Mouse (Mus musculus) hindbrain, postnatal 0 days (tissue): Measurements from ENCODE around the gene Slc8a2. TPM values are rescaled to one million over a fixed set of nuclear protein-coding genes. Genes with fewer than 3 reads are reported as not detected.

Experiments
- ATAC-seq: fragments of 200-750 bp; cut with Nextera tagmentation; 2 replicates; pipeline ENCODE4 v1.8.0; 2017; ENCODE audit warnings: mild to moderate bottlenecking, moderate TSS enrichment, moderate library complexity
- DNase-seq: peaks from one replicate; pipeline ENCODE4 v3.0.0-alpha.2; 2015; ENCODE audit warnings: low spot score
- H3K27ac ChIP-seq: fragments of 300-500 bp; sonication (generic); 2 replicates; pipeline ENCODE4 v1.5.1; 2014; ENCODE audit warnings: mild to moderate bottlenecking
- H3K27me3 ChIP-seq: fragments of 300-500 bp; sonication (generic); 2 replicates; pipeline ENCODE4 v1.6.1; 2014; ENCODE audit warnings: low read length, mixed read lengths; ENCODE audit not compliant: insufficient read depth
- H3K36me3 ChIP-seq: fragments of 300-500 bp; sonication (generic); 2 replicates; pipeline ENCODE4 v1.6.1; 2014; ENCODE audit warnings: low read length, mixed read lengths; ENCODE audit not compliant: insufficient read depth
- H3K4me1 ChIP-seq: fragments of 300-500 bp; sonication (generic); 2 replicates; pipeline ENCODE4 v1.6.1; 2014; ENCODE audit warnings: antibody characterized with exemption, low read length, mixed read lengths; ENCODE audit not compliant: insufficient read depth
- H3K4me2 ChIP-seq: fragments of 300-500 bp; sonication (generic); 2 replicates; pipeline ENCODE4 v1.6.1; 2014; ENCODE audit warnings: low read depth, mild to moderate bottlenecking, low read length, moderate library complexity, mixed read lengths
- H3K4me3 ChIP-seq: fragments of 300-500 bp; sonication (generic); 2 replicates; pipeline ENCODE4 v1.5.1; 2014; ENCODE audit warnings: low read length
- H3K9ac ChIP-seq: fragments of 300-500 bp; sonication (generic); replicated peaks from 2 replicates; pipeline ENCODE4 v1.6.1; 2014; ENCODE audit warnings: mild to moderate bottlenecking, low read length, moderate library complexity, mixed read lengths
- H3K9me3 ChIP-seq: fragments of 300-500 bp; sonication (generic); 2 replicates; pipeline ENCODE4 v1.6.1; 2016; ENCODE audit warnings: low read length, mixed read lengths
- CTCF ChIP-seq: IDR thresholded peaks from 2 replicates; pipeline ENCODE4 v1.5.1; 2016; ENCODE audit warnings: antibody characterized with exemption, control low read depth, low read depth
- WGBS: fragments of 180-500 bp; shearing (Covaris S2); extraction: QIAGEN DNeasy Blood & Tissue Kit; methylation state at CpG from one replicate; pipeline ENCODE4 v1.1.7; 2014; 5-methylcytosine and 5-hydroxymethylcytosine counted together
- polyA plus RNA-seq: library from polyadenylated mRNA; unstranded; fragments of >200 nt; fragmentation: Nextera tagmentation; extraction: Ambion mirVana; gene quantifications from 2 replicates; pipeline ENCODE4 v1.2.1, GENCODE M21; 2015
- total RNA-seq: library from RNA; depleted of rRNA; stranded (reverse); fragments of >200 nt; gene quantifications from 2 replicates; pipeline ENCODE4 v1.2.3, GENCODE M21; 2014

Gene Slc8a2
- total and polyA plus RNA-seq, 2 experiments from 2014 or later: 1.2 to 79.4 TPM

GRCm38 (mm10) chr7:16132161-16132581 lies 2.5 kb downstream of the Slc8a2 start:
- DNase-seq: peak; percentile 24
- peaks cover 17% of the 10 kb centered on the region for H3K4me1 ChIP-seq
- 9% methylated on average over 7 of the region's 7 CpGs for WGBS

GRCm38 (mm10) chr7:16132926-16133325 lies 3.3 kb downstream of the Slc8a2 start:
- WGBS: 77% methylated on average over 3 of the region's 3 CpGs

More at GRCm38 (mm10) chr7:16132161-16132581, 2.5 kb downstream of the Slc8a2 start:
- no peak for ATAC-seq
- H3K9me3 ChIP-seq: no peaks in the 10 kb centered on the region
- H3K9ac ChIP-seq: 0 out of 2 replicates have a peak overlapping the region, but pooled peaks have one; percentile 4
- no peaks in the 10 kb centered on the region for H3K27me3 ChIP-seq
- H3K36me3 ChIP-seq: no peaks in the 10 kb centered on the region
- H3K4me3 ChIP-seq: 0 out of 2 replicates have a peak overlapping the region, but pooled peaks have one; percentile 4
- H3K4me2 ChIP-seq: peak overlapping the region; percentile 57
- no peak overlapping the region for H3K27ac ChIP-seq
- no peak for TF ChIP-seq CTCF

GRCm38 (mm10) chr7:16133691-16134090 lies 4.1 kb downstream of the Slc8a2 start:
- DNase-seq: no peak
- H3K4me1 ChIP-seq: peaks cover 13% of the 10 kb centered on the region
- 83% methylated on average over 9 of the region's 9 CpGs for WGBS
- H3K27me3 ChIP-seq: no peaks in the 10 kb centered on the region
- no peaks in the 10 kb centered on the region for H3K36me3 ChIP-seq
- H3K9me3 ChIP-seq: no peaks in the 10 kb centered on the region
- no peak overlapping the region for H3K4me3 ChIP-seq
- no peak for ATAC-seq
- no peak for TF ChIP-seq CTCF
- no peak overlapping the region for H3K9ac ChIP-seq
- no peak overlapping the region for H3K27ac ChIP-seq
- no peak overlapping the region for H3K4me2 ChIP-seq

More at GRCm38 (mm10) chr7:16132926-16133325, 3.3 kb downstream of the Slc8a2 start:
- ATAC-seq (no peak), DNase-seq (no peak)
- Histone ChIP-seq H3K9me3 (no peaks in the 10 kb centered on the region), H3K27me3 (no peaks in the 10 kb centered on the region), H3K4me3 (no peak overlapping the region), H3K4me1 (peaks cover 17% of the 10 kb centered on the region), H3K9ac (no peak overlapping the region), H3K4me2 (no peak overlapping the region), H3K36me3 (no peaks in the 10 kb centered on the region), H3K27ac (no peak overlapping the region)
- TF ChIP-seq CTCF: no peak

- DNase-seq (peak; percentile 65), ATAC-seq (peak; percentile 22; the same call in 1 of the 2 replicates)
- H3K36me3 ChIP-seq: no peaks in the 10 kb centered on the region
- TF ChIP-seq CTCF: no peak
- WGBS: 19% methylated on average over 7 of the region's 7 CpGs
- H3K9ac ChIP-seq: no peak overlapping the region
- peak overlapping the region; percentile 14; the same call in 1 of the 2 replicates for H3K4me2 ChIP-seq
- no peak overlapping the region for H3K4me3 ChIP-seq
- H3K4me1 ChIP-seq: peaks cover 7% of the 10 kb centered on the region; the same call in 1 of the 2 replicates
- H3K9me3 ChIP-seq: no peaks in the 10 kb centered on the region
- no peak overlapping the region; the same call in 1 of the 2 replicates for H3K27ac ChIP-seq
- no peaks in the 10 kb centered on the region for H3K27me3 ChIP-seq
These were observed 5.3 kb downstream of the Slc8a2 start for GRCm38 (mm10) chr7:16134951-16135392.

- no peak overlapping the region for H3K4me3 ChIP-seq
- no peak for ATAC-seq
- no peak overlapping the region for H3K27ac ChIP-seq
- no peaks in the 10 kb centered on the region for H3K27me3 ChIP-seq
- 0 out of 2 replicates have a peak, but pooled peaks cover 3% of the 10 kb centered on the region for H3K4me1 ChIP-seq
- TF ChIP-seq CTCF: no peak
- H3K9me3 ChIP-seq: no peaks in the 10 kb centered on the region
- 0 out of 2 replicates have a peak, but pooled peaks cover 3% of the 10 kb centered on the region for H3K36me3 ChIP-seq
- WGBS: 36% methylated on average over 27 of the region's 27 CpGs
- no peak for DNase-seq
- H3K9ac ChIP-seq: no peak overlapping the region
- H3K4me2 ChIP-seq: no peak overlapping the region
These were observed 17.1 kb downstream of the Slc8a2 start for GRCm38 (mm10) chr7:16146489-16147410.

- 0 out of 2 replicates have a peak, but pooled peaks cover 3% of the 10 kb centered on the region for H3K36me3 ChIP-seq
- no peak overlapping the region for H3K27ac ChIP-seq
- no peak overlapping the region for H3K4me3 ChIP-seq
- ATAC-seq (no peak), DNase-seq (peak; percentile 40)
- WGBS: 27% methylated on average over 15 of the region's 15 CpGs
- H3K9me3 ChIP-seq: no peaks in the 10 kb centered on the region
- no peak overlapping the region for H3K4me2 ChIP-seq
- TF ChIP-seq CTCF: no peak
- H3K9ac ChIP-seq: no peak overlapping the region
- no peaks in the 10 kb centered on the region for H3K27me3 ChIP-seq
- 0 out of 2 replicates have a peak, but pooled peaks cover 3% of the 10 kb centered on the region for H3K4me1 ChIP-seq
These were observed 18.0 kb downstream of the Slc8a2 start for GRCm38 (mm10) chr7:16147643-16148042.
